Mouse (Mus musculus) R1 (cell line): ENCODE measurements around the gene Fat3.
A peak's percentile ranks its signal among the peaks of the same experiment; 100 is the strongest.

Experiments
- DNase-seq: peaks from one replicate; pipeline ENCODE4 v3.0.0-alpha.2; 2018; ENCODE audit warnings: low read depth, low spot score

Fat3 gene

DNA sequence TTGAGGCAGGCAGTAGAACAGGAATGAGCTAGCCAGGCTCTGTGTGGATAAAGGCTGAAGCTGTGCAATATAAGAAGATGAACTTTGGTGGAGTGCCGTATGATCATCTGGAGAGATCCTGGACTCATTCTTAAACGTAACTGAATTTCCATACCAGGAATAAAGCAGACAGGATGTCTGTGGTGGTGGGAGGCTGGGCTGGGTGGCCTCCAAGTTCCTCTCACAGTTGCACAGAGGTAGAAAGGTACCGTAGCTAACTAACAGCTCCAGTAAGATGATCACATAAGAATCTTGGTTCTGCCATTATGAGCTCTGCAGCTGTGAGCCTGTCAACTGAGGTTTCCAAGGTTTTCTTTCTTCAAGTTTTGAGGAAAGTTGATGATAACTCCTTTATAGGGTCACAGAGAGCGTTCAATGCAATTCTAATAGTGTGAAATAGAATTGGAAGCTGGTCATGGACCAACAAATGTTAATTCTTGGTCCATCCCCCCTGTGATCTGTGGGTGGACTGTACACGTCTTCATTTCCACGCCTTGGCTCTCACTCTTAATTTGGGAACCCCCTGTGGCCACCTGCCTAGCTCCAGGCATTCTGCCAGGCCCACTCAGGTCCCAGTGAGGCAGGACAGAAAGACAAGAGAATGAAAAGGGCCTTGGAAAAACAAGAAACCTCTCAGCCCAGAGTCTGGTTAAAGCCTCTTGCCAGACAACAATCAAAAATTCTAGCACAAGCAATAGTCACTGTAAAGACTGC lies 547.3 kb downstream of the Fat3 start:
- no peak for DNase-seq

- DNase-seq, result no peak
These were observed 553.0 kb downstream of the Fat3 start for GRCm38 (mm10) chr9:15948086-15948485.

- no peak for DNase-seq
These were observed 556.9 kb downstream of the Fat3 start for GRCm38 (mm10) chr9:15944182-15944581.

DNA sequence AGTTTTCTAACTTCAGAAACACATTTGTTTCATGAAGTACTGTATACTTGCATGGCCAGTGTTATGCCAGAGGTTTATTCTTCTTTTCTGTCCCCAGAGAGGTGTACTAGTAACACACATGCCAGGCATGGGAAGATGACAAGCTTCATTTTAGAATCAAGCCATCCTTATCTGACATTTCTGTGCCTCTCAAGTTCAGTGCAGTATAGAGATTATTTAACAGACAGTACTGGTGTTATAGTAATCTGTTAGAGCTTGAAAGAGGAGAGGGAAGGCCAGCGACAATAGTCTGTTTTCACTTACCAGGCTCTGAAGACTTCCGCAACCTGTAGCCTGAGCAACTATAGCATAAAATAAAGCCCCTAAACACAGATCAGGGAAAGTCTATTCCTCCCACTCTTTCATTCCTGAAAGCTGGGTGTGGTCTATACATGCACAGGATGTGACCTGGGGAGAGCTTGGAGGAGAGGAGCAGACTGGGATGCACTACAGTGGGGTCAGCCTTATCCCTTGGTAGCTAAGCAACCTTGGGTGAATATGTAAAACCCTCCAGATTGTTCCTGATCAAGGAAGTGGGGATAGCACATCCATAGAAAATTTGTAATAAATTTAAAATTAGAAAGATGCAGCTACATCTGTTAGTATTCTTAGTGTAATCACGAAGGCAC lies 557.5 kb downstream of the Fat3 start:
- DNase-seq, result peak; percentile 23

DNA sequence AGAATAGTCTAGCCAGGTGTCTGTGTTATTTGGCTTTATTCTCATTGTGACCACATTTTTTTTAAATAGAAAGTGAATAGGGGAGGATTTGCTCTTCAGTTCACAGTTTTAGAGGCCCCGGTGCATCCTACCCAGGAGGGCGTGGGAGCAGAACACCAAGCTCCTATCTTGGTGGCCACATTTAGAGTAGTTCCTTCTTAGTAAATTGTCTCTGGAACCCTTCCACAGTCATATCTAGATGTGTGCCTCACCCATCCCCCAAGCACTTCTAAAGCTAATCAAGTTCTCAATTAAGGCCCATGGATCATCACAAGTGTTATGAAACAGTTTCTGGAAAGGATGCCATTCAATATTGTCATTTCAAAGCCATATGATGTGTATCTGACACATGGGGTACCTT lies 559.3 kb downstream of the Fat3 start:
- DNase-seq, result no peak

- DNase-seq, result no peak
These were observed 560.0 kb downstream of the Fat3 start for GRCm38 (mm10) chr9:15940933-15941673.

DNA sequence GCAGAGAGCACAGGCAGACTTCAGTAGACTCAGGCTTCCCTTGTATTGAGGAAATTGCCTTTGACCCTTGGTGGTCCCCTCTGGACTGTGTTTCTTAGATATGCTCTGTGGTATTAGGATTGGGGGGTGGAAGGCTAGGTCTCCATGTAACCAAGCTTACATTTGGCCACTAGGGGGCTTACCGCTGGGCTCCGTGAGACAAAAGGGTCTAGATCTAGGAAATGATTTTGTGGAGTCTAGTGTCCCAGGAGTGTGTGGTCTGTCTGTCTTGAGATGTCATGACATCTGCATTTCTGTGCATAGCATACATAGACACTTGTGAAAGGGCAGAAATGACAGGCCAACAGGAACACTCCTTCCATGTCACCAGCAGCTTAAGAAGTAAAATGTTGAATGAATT lies 561.5 kb downstream of the Fat3 start:
- peak; percentile 54 for DNase-seq

GRCm38 (mm10) chr9:15937837-15938514 lies 563.1 kb downstream of the Fat3 start:
- DNase-seq, result peak; percentile 40

DNA sequence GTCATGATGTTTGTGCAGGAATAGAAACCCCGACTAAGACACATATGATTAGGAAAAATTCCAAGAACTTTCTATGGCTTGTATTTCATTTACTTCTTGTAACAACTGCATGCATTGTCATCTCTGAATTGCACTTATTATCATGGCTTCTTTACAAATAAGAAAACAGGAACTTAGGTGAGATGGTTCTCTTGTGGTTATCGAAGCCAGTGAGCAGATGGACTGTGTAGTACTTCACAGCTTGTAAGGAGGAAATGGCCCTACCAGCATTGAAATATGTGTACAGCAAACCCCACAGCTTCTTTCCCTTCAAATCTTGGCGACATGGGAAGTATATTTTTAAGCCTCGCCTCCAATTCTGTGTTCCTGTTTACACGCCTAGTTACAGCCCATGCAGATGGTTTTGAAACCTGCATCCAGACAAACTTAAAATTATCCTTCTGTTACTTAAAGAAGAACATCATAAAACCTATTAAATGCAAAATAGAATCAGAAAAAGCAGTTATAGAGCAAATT lies 570.1 kb downstream of the Fat3 start:
- DNase-seq, result no peak

DNA sequence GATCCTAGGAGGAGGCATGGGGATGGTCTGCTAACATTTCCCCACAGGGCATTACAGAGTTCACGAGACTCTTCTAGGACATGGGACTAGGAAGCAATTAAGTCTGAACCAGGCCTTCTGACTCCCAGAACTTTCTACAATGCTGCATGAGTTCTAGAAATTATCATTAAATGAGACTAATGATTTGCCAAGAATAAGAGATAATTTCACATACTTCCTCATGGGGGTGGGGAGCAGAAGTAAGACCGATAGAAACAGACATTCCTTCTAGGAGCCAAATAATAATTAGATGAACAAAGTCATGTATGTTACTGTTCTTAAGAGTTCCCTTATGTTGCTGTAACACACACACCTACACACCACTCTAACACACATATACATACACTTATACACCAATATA lies 572.8 kb downstream of the Fat3 start:
- no peak for DNase-seq

DNA sequence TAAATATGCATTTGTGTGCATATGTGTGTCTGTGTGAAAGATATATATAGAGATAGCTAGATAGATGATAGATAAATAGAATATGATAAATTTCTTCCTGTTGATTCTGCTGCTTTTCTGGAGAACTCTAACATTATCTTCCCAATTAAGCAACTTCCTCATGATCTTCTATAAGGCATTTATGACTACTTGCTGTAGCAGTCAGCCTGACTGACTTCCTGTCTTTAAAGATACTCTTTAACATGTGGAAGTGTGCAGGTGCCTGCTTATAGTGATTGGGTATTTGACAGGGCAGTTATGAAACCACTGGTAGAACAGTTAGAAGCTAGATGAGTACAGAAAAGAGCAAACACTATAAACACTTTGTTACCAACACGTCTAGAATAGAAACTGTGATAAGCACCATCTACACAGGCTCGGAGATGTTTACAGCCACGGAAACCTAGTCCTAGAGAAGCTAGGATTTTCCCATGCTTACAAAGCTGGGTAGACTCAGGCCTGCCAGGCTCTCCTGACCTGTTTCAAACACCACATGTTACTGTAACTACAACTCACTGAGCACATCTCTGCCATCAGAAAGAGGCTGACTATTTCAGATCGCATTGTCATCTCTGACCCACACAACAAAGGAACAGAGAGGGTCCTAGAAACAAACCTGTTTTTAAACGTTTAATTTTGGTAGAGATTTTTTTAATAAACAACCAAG lies 573.6 kb downstream of the Fat3 start:
- DNase-seq, result no peak

- DNase-seq, result no peak
These were observed 575.8 kb downstream of the Fat3 start for GRCm38 (mm10) chr9:15925237-15925636.

DNA sequence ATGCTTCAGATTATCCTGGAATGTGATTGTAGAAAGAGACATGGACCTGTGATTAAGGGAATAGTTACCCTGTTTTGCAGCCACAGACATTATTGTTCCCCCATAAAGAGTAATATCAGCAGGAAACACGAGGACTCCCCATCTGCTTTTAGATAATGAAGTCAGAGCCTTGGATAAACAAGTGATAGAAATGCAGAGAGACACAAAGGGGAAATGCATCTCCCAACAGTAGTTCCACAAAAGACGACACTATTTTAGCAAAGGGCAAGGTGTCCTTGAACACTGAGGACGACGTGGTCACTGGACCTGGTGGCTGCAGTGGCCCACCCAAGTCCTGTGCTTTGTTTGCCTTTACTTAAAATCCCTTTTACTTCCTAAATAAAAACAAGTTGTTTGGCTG lies 580.8 kb downstream of the Fat3 start:
- DNase-seq, result no peak

- DNase-seq, result no peak
These were observed 581.6 kb downstream of the Fat3 start for GRCm38 (mm10) chr9:15919373-15920005.

GRCm38 (mm10) chr9:15916600-15916999 lies 584.5 kb downstream of the Fat3 start:
- DNase-seq, result no peak

- DNase-seq, result no peak
These were observed 588.4 kb downstream of the Fat3 start for GRCm38 (mm10) chr9:15912735-15913134.

GRCm38 (mm10) chr9:15909397-15910113 lies 591.5 kb downstream of the Fat3 start:
- no peak for DNase-seq

GRCm38 (mm10) chr9:15903948-15904750 lies 596.9 kb downstream of the Fat3 start:
- DNase-seq, result no peak

DNA sequence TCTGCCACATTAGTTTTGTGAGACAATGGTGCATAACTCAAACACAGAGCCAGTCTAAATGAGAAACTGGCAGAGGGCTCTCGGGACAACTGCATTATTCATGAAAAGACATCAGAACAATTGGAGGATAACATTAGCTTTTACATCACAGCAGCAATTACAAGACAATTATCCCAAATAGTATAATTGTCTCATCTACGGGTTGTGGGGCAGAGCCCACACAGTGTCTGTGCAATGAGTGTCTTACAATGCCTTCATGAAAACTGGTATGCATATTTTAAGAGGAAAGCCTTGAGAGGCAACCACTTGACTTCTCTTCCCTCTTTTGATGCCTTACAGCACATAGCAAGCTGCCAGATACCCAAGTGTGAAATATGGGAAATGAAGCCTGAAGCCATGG lies 603.0 kb downstream of the Fat3 start:
- DNase-seq, result no peak
